Comparison of ENCODE assay signal across 18 mouse cellular contexts in the genomic region with DNA sequence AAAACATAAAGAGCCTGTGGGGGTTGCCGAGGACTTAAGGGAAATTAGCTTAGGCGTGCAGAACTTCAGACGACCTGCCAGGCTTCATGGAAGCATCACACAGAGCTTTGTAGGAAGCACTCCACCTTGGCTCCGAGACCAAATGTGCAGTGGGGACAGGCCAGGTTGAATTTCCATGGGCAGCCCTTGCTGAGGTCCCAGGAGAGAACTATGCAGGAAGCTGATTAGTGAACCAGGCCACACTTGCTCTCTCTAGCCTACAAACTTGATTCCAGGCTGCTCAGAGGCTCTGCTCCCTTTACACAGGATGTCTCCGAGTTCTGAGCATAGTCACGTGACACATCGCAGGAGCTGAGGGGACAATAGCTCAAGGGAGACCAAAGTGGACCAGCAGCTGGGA.
DNase-seq lines count a peak whose midpoint lies in the region.
"Had no signal": no experiment of that assay in that cellular context is flagged by ENCODE, and none has a peak within 500 bp of the region (broad histone marks: within the 10 kb centered on the region; RNA-seq: fewer than 3 reads in every experiment).

No protein-coding gene starts in this region.

- DNase-seq in embryo, embryonic 10 days (ENCODE audit: low spot score) = peak; percentile 12
- DNase-seq in embryo, embryonic 11 days = no peak
- peak; percentile 3 for DNase-seq in right cerebral cortex, postnatal 25 days
- no peak for DNase-seq in right cerebral cortex, postnatal 14 days
- DNase-seq in ZHBTc4 (ENCODE audit: low read depth, low spot score) = peak; percentile 28
- DNase-seq in layer of hippocampus, postnatal 25 days (ENCODE audit: extremely low spot score in 1 of 2, low spot score in 1 of 2) = no peak
- DNase-seq in kidney, postnatal 14 days = no peak
- DNase-seq: adrenal gland, postnatal 25 days; B cell, adult 2 months; cerebellum, adult 11 months; forebrain, postnatal 0 days; gastrocnemius, postnatal 36 days; heart, postnatal 4 days; kidney, adult 2 months; lung, adult 18-20 months; lung, postnatal 10 days; spleen, adult 18-20 months; thymus, postnatal 14 days had no signal

Comparison
In these comparisons a context has a peak if more than half of its experiments do, and no peak if none do; other contexts are left out.
1. DNase-seq: peak in embryo, embryonic 10 days (single experiment), right cerebral cortex, postnatal 25 days (single experiment) and ZHBTc4 (single experiment); none in embryo, embryonic 11 days (single experiment), right cerebral cortex, postnatal 14 days (single experiment), layer of hippocampus, postnatal 25 days (0 of 2) and kidney, postnatal 14 days (single experiment).